Mouse (Mus musculus): ENCODE measurements around the gene Id2.

DNA sequence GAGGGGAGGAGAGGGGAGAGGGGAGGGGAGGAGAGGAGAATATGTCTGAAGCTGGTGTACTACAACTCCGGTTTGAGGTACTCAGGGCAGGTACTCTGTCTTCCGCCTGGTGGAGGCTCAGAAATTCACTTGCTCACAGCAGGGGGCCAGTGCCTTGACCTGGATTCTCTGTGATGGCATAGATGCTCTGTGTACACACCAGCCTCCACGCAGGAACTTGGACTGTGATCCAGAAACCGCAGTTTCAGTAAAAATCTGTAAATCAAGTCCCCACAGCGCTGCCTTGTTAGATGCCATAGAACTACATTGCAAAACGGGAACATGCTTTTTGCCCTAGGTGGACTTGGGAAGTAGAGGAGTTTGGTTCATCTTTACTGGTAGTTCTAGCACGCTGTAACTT is 44.4 kb upstream of the Id2 start:
- TF ChIP-seq CTCF (IDR thresholded peaks at IDR 0.05; ENCODE audit: low read depth, low read length) (peak; percentile 39), POLR2A (IDR thresholded peaks at IDR 0.05; ENCODE audit: extremely low read depth, insufficient read depth, low read length) (no peak)

Measured in liver, adult 2 months (tissue).